Mouse (Mus musculus): Measurements from ENCODE around the gene Ncoa3. TPM values are rescaled to one million over a fixed set of nuclear protein-coding genes. Genes with fewer than 3 reads are reported as not detected.

Gene Ncoa3
- total RNA-seq, 2 experiments from 2014 or later, result 12.0 to 17.7 TPM

- no peak for ATAC-seq (replicated peaks; ENCODE audit: poor library complexity)
Observed at GRCm38 (mm10) chr2:165969391-165969790, 23.0 kb upstream of the Ncoa3 start.

GRCm38 (mm10) chr2:165969961-165970360 is 22.5 kb upstream of the Ncoa3 start:
- ATAC-seq (replicated peaks; ENCODE audit: poor library complexity), result no peak

- no peak for ATAC-seq (replicated peaks; ENCODE audit: poor library complexity)
Observed at GRCm38 (mm10) chr2:165970767-165971166, 21.7 kb upstream of the Ncoa3 start.

GRCm38 (mm10) chr2:165974383-165974782 is 18.1 kb upstream of the Ncoa3 start:
- no peak for ATAC-seq (replicated peaks; ENCODE audit: poor library complexity)

- no peak for ATAC-seq (replicated peaks; ENCODE audit: poor library complexity)
Observed at GRCm38 (mm10) chr2:165976186-165976585, 16.2 kb upstream of the Ncoa3 start.

- peak; percentile 78 for ATAC-seq (replicated peaks; ENCODE audit: poor library complexity)
Observed at GRCm38 (mm10) chr2:165976874-165977273, 15.6 kb upstream of the Ncoa3 start.

- no peak for ATAC-seq (replicated peaks; ENCODE audit: poor library complexity)
Observed at GRCm38 (mm10) chr2:165978119-165978518, 14.3 kb upstream of the Ncoa3 start.

- no peak for ATAC-seq (replicated peaks; ENCODE audit: poor library complexity)
Observed at GRCm38 (mm10) chr2:165981248-165981977, 11.0 kb upstream of the Ncoa3 start.

- ATAC-seq (replicated peaks; ENCODE audit: poor library complexity), result peak; percentile 84
Observed at GRCm38 (mm10) chr2:165982512-165983389, 9.7 kb upstream of the Ncoa3 start.

- ATAC-seq (replicated peaks; ENCODE audit: poor library complexity), result no peak
Observed at GRCm38 (mm10) chr2:165984318-165984717, 8.1 kb upstream of the Ncoa3 start.

GRCm38 (mm10) chr2:165984891-165985290 is 7.5 kb upstream of the Ncoa3 start:
- ATAC-seq (replicated peaks; ENCODE audit: poor library complexity), result no peak

GRCm38 (mm10) chr2:165985581-165985980 is 6.9 kb upstream of the Ncoa3 start:
- no peak for ATAC-seq (replicated peaks; ENCODE audit: poor library complexity)

- peak; percentile 54 for ATAC-seq (replicated peaks; ENCODE audit: poor library complexity)
Observed at GRCm38 (mm10) chr2:165986921-165987453, 5.4 kb upstream of the Ncoa3 start.

- peak; percentile 17 for ATAC-seq (replicated peaks; ENCODE audit: poor library complexity)
Observed at GRCm38 (mm10) chr2:165993173-165993900, 901 bp downstream of the Ncoa3 start.

- ATAC-seq (replicated peaks; ENCODE audit: poor library complexity), result no peak
Observed at GRCm38 (mm10) chr2:165994341-165994740, 1.9 kb downstream of the Ncoa3 start.

GRCm38 (mm10) chr2:165995711-165996110 is 3.3 kb downstream of the Ncoa3 start:
- no peak for ATAC-seq (replicated peaks; ENCODE audit: poor library complexity)

- no peak for ATAC-seq (replicated peaks; ENCODE audit: poor library complexity)
Observed at GRCm38 (mm10) chr2:165996130-165996529, 3.7 kb downstream of the Ncoa3 start.

GRCm38 (mm10) chr2:165997256-165997967 is 5.0 kb downstream of the Ncoa3 start:
- no peak for ATAC-seq (replicated peaks; ENCODE audit: poor library complexity)

- ATAC-seq (replicated peaks; ENCODE audit: poor library complexity), result 0 out of 2 replicates have a peak, but pooled peaks have one; percentile 17
Observed at GRCm38 (mm10) chr2:165998969-165999368, 6.5 kb downstream of the Ncoa3 start.

GRCm38 (mm10) chr2:165999790-166000189 is 7.4 kb downstream of the Ncoa3 start:
- no peak for ATAC-seq (replicated peaks; ENCODE audit: poor library complexity)
